In genomic region chr19:44069121-44069913, GRCm38 (mm10) we compare ENCODE assay signal across 8 mouse cellular contexts. TPM values are rescaled to one million over a fixed set of nuclear protein-coding genes. Genes with fewer than 3 reads are reported as not detected.
DNase-seq lines count a peak whose midpoint lies in the region; ATAC-seq lines count a peak whose summit lies in the region.

Gene Erlin1, minus strand, starts transcription at chr19:44069785.

- no peaks in the 10 kb centered on the region for H3K4me1 ChIP-seq in heart, embryonic 14.5 days (ENCODE audit: control insufficient read depth in 2 of 2, insufficient read depth in 2 of 2, low read length in 2 of 2)
- peaks cover 35% of the 10 kb centered on the region for H3K4me1 ChIP-seq in liver, embryonic 12.5 days

- H3K36me3 ChIP-seq in heart, embryonic 14.5 days (ENCODE audit: control insufficient read depth, insufficient read depth, low read length): peaks cover 39% of the 10 kb centered on the region
- H3K36me3 ChIP-seq in liver, embryonic 12.5 days: peaks cover 28% of the 10 kb centered on the region
- no peaks in the 10 kb centered on the region; the same call in 1 of the 2 replicates for H3K36me3 ChIP-seq in splenic B cell, adult 2 months (ENCODE audit: control insufficient read depth, insufficient read depth, low read length, poor library complexity, severe bottlenecking)

- WGBS in heart, embryonic 14.5 days: under 1% methylated on average over 73 of the region's 75 CpGs
- 1% methylated on average over 75 of the region's 75 CpGs for WGBS in liver, embryonic 12.5 days (ENCODE audit: insufficient replicate concordance)

- H3K27me3 ChIP-seq in heart, embryonic 14.5 days (ENCODE audit: control insufficient read depth, insufficient read depth, low read length): no peaks in the 10 kb centered on the region
- no peaks in the 10 kb centered on the region for H3K27me3 ChIP-seq in liver, embryonic 12.5 days (replicated peaks)
- H3K27me3 ChIP-seq in splenic B cell, adult 2 months (ENCODE audit: control insufficient read depth, insufficient read depth, low read length, poor library complexity, severe bottlenecking): no peaks in the 10 kb centered on the region

- peak within 1 kb of the TSS; percentile 77 for H3K9ac ChIP-seq in heart, embryonic 14.5 days (ENCODE audit: low read length)
- peak within 1 kb of the TSS; percentile 78 for H3K9ac ChIP-seq in liver, embryonic 12.5 days

- peak within 1 kb of the TSS; percentile 53 to 71 for H3K4me3 ChIP-seq in heart, embryonic 14.5 days (ENCODE audit: control insufficient read depth in 1 of 2, insufficient read depth in 1 of 2, low read depth in 1 of 2, low read length in 2 of 2)
- peak within 1 kb of the TSS; percentile 73 for H3K4me3 ChIP-seq in liver, embryonic 12.5 days

- peak; percentile 90 for ATAC-seq in heart, embryonic 14.5 days (ENCODE audit: insufficient number of reproducible peaks, insufficient read depth, low FRiP score, low read depth)
- peak; percentile 89 for ATAC-seq in liver, embryonic 12.5 days

- H3K27ac ChIP-seq in heart, embryonic 14.5 days (replicated peaks in 1 of 2; ENCODE audit: control insufficient read depth in 1 of 2, insufficient read depth in 1 of 2, low read depth in 2 of 2, low read length in 2 of 2): peak within 1 kb of the TSS; percentile 9 to 41; a peak in 3 of 4 replicates
- peak within 1 kb of the TSS; percentile 68 for H3K27ac ChIP-seq in liver, embryonic 12.5 days

- no peaks in the 10 kb centered on the region for H3K9me3 ChIP-seq in heart, embryonic 14.5 days (ENCODE audit: control insufficient read depth, low read length)
- no peaks in the 10 kb centered on the region for H3K9me3 ChIP-seq in liver, embryonic 12.5 days (replicated peaks)

- DNase-seq in CD8-positive naive resting alpha-beta T cell, adult 2 months (ENCODE audit: low read depth in 2 of 2, low spot score in 2 of 2): peak; percentile 61 to 75
- peak; percentile 44 for DNase-seq in c-Kit-negative CD71-positive TER-119-positive erythroid progenitor cells, embryonic 14.5 days (ENCODE audit: low read depth, low spot score)
- DNase-seq in fibroblast of lung, adult 2 months (ENCODE audit: low read depth): peak; percentile 33
- DNase-seq in kidney, postnatal 14 days: peak; percentile 94
- DNase-seq in naive thymus-derived CD4-positive, alpha-beta T cell, adult 2 months (ENCODE audit: low read depth): peak; percentile 81
- peak; percentile 86 for DNase-seq in splenic B cell, adult 2 months (ENCODE audit: low read depth, low spot score)

- H3K4me2 ChIP-seq in heart, embryonic 14.5 days (ENCODE audit: low read length): peak within 1 kb of the TSS; percentile 76
- peak within 1 kb of the TSS; percentile 99 for H3K4me2 ChIP-seq in liver, embryonic 12.5 days

RNA-seq across cellular contexts. Expression of gene Erlin1, which starts in this region (rescaled TPM):
- 12.2 and 13.9 TPM in 2 replicates for polyA plus RNA-seq in heart, embryonic 14.5 days (2014; fragmentation: Nextera tagmentation; extraction: Ambion mirVana)
- 17.9 and 19.0 TPM in 2 replicates for polyA plus RNA-seq in liver, embryonic 12.5 days (2016; fragmentation: Nextera tagmentation; extraction: Ambion mirVana)

Comparison
In these comparisons a context has a peak if more than half of its experiments do, and no peak if none do; other contexts are left out.
1. Peak in every context shown above with its lines: DNase-seq, ATAC-seq, H3K4me3 ChIP-seq and H3K27ac ChIP-seq.
2. DNase-seq: peak in every context shown above with its lines; median percentile 94 in kidney, postnatal 14 days; 86 in splenic B cell, adult 2 months; 81 in naive thymus-derived CD4-positive, alpha-beta T cell, adult 2 months; 68 in CD8-positive naive resting alpha-beta T cell, adult 2 months; 44 in c-Kit-negative CD71-positive TER-119-positive erythroid progenitor cells, embryonic 14.5 days; 33 in fibroblast of lung, adult 2 months.